Mouse (Mus musculus): Measurements from ENCODE around the gene Lpcat2.

DNA sequence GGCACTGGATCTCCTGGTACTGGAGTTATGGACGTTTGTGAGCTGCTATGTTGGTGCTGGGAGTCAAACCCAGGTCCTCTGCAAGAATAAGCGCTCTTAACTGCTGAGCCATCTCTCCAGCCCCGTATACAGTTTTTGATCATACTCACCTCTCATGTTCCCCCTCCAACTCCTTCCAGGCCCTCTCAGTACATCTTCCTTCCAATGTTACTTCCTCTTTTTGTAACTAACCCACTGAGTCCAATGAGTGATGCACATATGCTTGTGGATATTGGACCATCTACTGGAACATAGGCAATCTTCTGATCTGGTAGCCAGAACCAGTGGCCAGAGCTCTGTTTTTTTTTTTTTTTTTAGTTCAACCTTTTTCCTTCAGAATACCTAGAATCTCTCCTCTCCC lies 60.9 kb downstream of the Lpcat2 start:
- TF ChIP-seq POLR2A (IDR thresholded peaks at IDR 0.05; ENCODE audit: control insufficient read depth, extremely low read depth, insufficient read depth, low read length, poor library complexity) (no peak), CTCF (IDR thresholded peaks at IDR 0.05; ENCODE audit: borderline replicate concordance, control insufficient read depth, extremely low read depth, insufficient read depth, low read length, poor library complexity) (no peak)

Measured in thymus, adult 2 months (tissue).